Mouse (Mus musculus) bone marrow macrophage, adult 2 months (primary cell): Measurements from ENCODE around the gene Pmpcb.

Experiments used
- CTCF ChIP-seq: IDR thresholded peaks from 2 replicates; pipeline ENCODE4 v1.5.1; 2012; ENCODE audit warnings: low read depth, mild to moderate bottlenecking, low read length, moderate library complexity
- POLR2A ChIP-seq: IDR thresholded peaks from 2 replicates; pipeline ENCODE4 v1.6.1; 2012; ENCODE audit warnings: mild to moderate bottlenecking, low read depth, low read length, borderline replicate concordance

DNA sequence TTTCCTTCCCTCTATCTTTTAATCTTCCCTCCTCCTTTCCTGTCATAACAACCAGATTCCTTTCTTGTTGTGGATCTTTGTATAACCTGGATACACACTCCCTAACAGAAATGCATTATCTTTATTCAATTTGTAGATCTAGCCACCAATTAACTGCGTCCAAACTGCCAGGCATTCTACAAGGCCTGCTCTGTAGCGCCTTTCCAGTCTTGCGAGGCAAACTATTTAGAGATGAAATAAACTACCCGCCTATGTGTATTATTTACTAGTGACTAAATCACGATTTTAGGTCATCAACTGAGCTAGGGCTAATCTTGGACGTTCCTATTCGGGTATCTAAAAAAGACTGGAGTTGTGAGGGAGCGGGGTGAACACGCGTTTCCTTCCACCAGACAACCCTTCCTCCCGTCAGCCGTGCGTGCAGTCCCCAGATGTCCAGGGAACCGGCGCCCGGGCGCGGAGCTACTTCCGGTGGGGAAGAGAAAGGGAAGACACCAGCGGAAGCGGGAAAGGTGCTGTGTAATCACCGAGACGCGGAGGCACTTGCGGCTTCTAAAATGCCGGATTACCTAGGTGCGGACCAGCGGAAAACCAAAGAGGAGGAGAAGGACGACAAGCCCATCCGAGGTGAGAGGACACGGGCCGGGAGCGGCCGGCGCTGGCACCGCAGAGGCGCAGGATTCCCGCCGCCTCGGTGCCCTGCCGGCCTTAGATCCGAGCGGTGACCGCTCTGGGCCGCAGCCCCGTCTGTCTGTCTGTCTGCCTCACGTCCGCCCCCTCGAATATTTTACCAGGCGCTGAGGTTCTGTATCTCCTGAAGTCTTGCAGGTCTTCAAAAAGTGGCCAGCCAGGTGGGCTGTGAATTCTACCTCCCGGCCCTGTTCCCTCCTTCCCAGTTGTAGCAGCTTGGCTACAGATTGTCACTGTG, 49.6 kb downstream of the Pmpcb start:
- TF ChIP-seq CTCF (no peak), POLR2A (no peak)
